Mouse (Mus musculus) forebrain, embryonic 14.5 days (tissue): ENCODE measurements around the gene Atxn7l3. TPM values are rescaled to one million over a fixed set of nuclear protein-coding genes. Genes with fewer than 3 reads are reported as not detected.
A peak's percentile ranks its signal among the peaks of the same experiment; 100 is the strongest.

ENCODE experiments used
- ATAC-seq: fragments of 200-750 bp; cut with Nextera tagmentation; 2 replicates; pipeline ENCODE4 v1.8.0; 2017; ENCODE audit warnings: mild to moderate bottlenecking, moderate library complexity
- DNase-seq: peaks from one replicate; pipeline ENCODE4 v3.0.0-alpha.2; 2015; ENCODE audit warnings: low spot score
- H3K27ac ChIP-seq: fragments of 300-500 bp; sonication (generic); 2 replicates; pipeline ENCODE4 v1.5.1; 2014; ENCODE audit warnings: low read depth, mild to moderate bottlenecking, control low read depth, low read length, moderate library complexity
- H3K27me3 ChIP-seq: fragments of 300-500 bp; sonication (generic); replicated peaks from 2 replicates; pipeline ENCODE4 v1.6.1; 2014; ENCODE audit warnings: low read length, control low read depth, mixed read lengths; ENCODE audit not compliant: control insufficient read depth, insufficient read depth
- H3K36me3 ChIP-seq: fragments of 300-500 bp; sonication (generic); 2 replicates; pipeline ENCODE4 v1.6.1; 2014; ENCODE audit warnings: low read length, control low read depth; ENCODE audit not compliant: control insufficient read depth, insufficient read depth
- H3K4me1 ChIP-seq: fragments of 300-500 bp; sonication (generic); 2 replicates; pipeline ENCODE4 v1.6.1; 2014; ENCODE audit warnings: antibody characterized with exemption, low read length, control low read depth; ENCODE audit not compliant: control insufficient read depth, insufficient read depth
- H3K4me2 ChIP-seq: fragments of 300-500 bp; sonication (generic); 2 replicates; pipeline ENCODE4 v1.6.1; 2014; ENCODE audit warnings: mild to moderate bottlenecking, control low read depth, low read length
- H3K4me3 ChIP-seq: fragments of 300-500 bp; sonication (generic); 2 replicates; pipeline ENCODE4 v1.5.1; 2014; ENCODE audit warnings: low read depth, low read length, control low read depth
- H3K9ac ChIP-seq: fragments of 300-500 bp; sonication (generic); 2 replicates; pipeline ENCODE4 v1.6.1; 2014; ENCODE audit warnings: mild to moderate bottlenecking, low read length, control low read depth, moderate library complexity
- H3K9me3 ChIP-seq: fragments of 300-500 bp; sonication (generic); replicated peaks from 2 replicates; pipeline ENCODE4 v1.6.1; 2016; ENCODE audit warnings: low read length, control low read depth, mixed read lengths; ENCODE audit not compliant: control insufficient read depth
- WGBS: fragments of 180-500 bp; shearing (Covaris S2); extraction: QIAGEN DNeasy Blood & Tissue Kit; methylation state at CpG from one replicate; pipeline ENCODE4 v1.1.7; 2014; 5-methylcytosine and 5-hydroxymethylcytosine counted together
- polyA plus RNA-seq: library from polyadenylated mRNA; unstranded; fragments of >200 nt; fragmentation: Nextera tagmentation; extraction: Ambion mirVana; gene quantifications from 2 replicates; pipeline ENCODE4 v1.2.1, GENCODE M21; 2014

Gene Atxn7l3
- polyA plus RNA-seq, 1 experiment from 2014 or later, result 25.2 TPM

- H3K36me3 ChIP-seq, result no peaks in the 10 kb centered on the region
- H3K27ac ChIP-seq, result no peak overlapping the region
- DNase-seq (no peak), ATAC-seq (no peak)
- no peak overlapping the region for H3K4me3 ChIP-seq
- no peaks in the 10 kb centered on the region for H3K9me3 ChIP-seq
- WGBS, result 36% methylated on average over 9 of the region's 9 CpGs
- no peak overlapping the region for H3K4me2 ChIP-seq
- no peaks in the 10 kb centered on the region for H3K27me3 ChIP-seq
- no peak overlapping the region for H3K9ac ChIP-seq
- H3K4me1 ChIP-seq, result peaks cover 7% of the 10 kb centered on the region; the same call in 1 of the 2 replicates
Measured at GRCm38 (mm10) chr11:102334973-102335700, 38.7 kb upstream of the Atxn7l3 start.

- Histone ChIP-seq H3K9me3 (no peaks in the 10 kb centered on the region), H3K27ac (no peak overlapping the region), H3K4me3 (no peak overlapping the region), H3K27me3 (no peaks in the 10 kb centered on the region), H3K4me2 (no peak overlapping the region), H3K36me3 (no peaks in the 10 kb centered on the region), H3K9ac (no peak overlapping the region), H3K4me1 (peaks cover 7% of the 10 kb centered on the region; the same call in 1 of the 2 replicates)
- peak; percentile 18 for DNase-seq
- WGBS, result 65% methylated on average over 4 of the region's 4 CpGs
- ATAC-seq, result no peak
Measured at GRCm38 (mm10) chr11:102334010-102334409, 37.6 kb upstream of the Atxn7l3 start.

- Histone ChIP-seq H3K4me3 (no peak overlapping the region), H3K27me3 (no peaks in the 10 kb centered on the region), H3K9me3 (no peaks in the 10 kb centered on the region), H3K4me2 (no peak overlapping the region), H3K27ac (no peak overlapping the region), H3K4me1 (peaks cover 4% of the 10 kb centered on the region; the same call in 1 of the 2 replicates), H3K36me3 (no peaks in the 10 kb centered on the region), H3K9ac (no peak overlapping the region)
- ATAC-seq (no peak), DNase-seq (no peak)
Measured at GRCm38 (mm10) chr11:102333061-102333460, 36.6 kb upstream of the Atxn7l3 start.

GRCm38 (mm10) chr11:102331806-102332205 is 35.4 kb upstream of the Atxn7l3 start:
- peaks cover 4% of the 10 kb centered on the region; the same call in 1 of the 2 replicates for H3K4me1 ChIP-seq
- H3K36me3 ChIP-seq, result no peaks in the 10 kb centered on the region
- no peak overlapping the region for H3K27ac ChIP-seq
- no peaks in the 10 kb centered on the region for H3K27me3 ChIP-seq
- no peak overlapping the region for H3K9ac ChIP-seq
- WGBS, result 67% methylated on average over 4 of the region's 4 CpGs
- H3K4me3 ChIP-seq, result no peak overlapping the region
- no peak for ATAC-seq
- no peaks in the 10 kb centered on the region for H3K9me3 ChIP-seq
- no peak overlapping the region for H3K4me2 ChIP-seq
- DNase-seq, result no peak

GRCm38 (mm10) chr11:102330039-102330438 is 33.6 kb upstream of the Atxn7l3 start:
- H3K36me3 ChIP-seq, result no peaks in the 10 kb centered on the region
- no peak for DNase-seq
- H3K9me3 ChIP-seq, result no peaks in the 10 kb centered on the region
- H3K27ac ChIP-seq, result no peak overlapping the region
- H3K4me1 ChIP-seq, result peaks cover 2% of the 10 kb centered on the region; the same call in 1 of the 2 replicates
- WGBS, result 80% methylated on average over 3 of the region's 3 CpGs
- H3K4me2 ChIP-seq, result no peak overlapping the region
- H3K9ac ChIP-seq, result no peak overlapping the region
- H3K4me3 ChIP-seq, result no peak overlapping the region
- no peaks in the 10 kb centered on the region for H3K27me3 ChIP-seq
- no peak for ATAC-seq

- no peak overlapping the region for H3K4me2 ChIP-seq
- no peaks in the 10 kb centered on the region for H3K9me3 ChIP-seq
- no peaks in the 10 kb centered on the region for H3K4me1 ChIP-seq
- no peak overlapping the region for H3K4me3 ChIP-seq
- no peak overlapping the region for H3K27ac ChIP-seq
- ATAC-seq (no peak), DNase-seq (no peak)
- no peak overlapping the region for H3K9ac ChIP-seq
- H3K36me3 ChIP-seq, result no peaks in the 10 kb centered on the region
- H3K27me3 ChIP-seq, result no peaks in the 10 kb centered on the region
Measured at GRCm38 (mm10) chr11:102329518-102329917, 33.1 kb upstream of the Atxn7l3 start.

- WGBS, result 85% methylated on average over 7 of the region's 7 CpGs
- no peak for DNase-seq
- no peak for ATAC-seq
Measured at GRCm38 (mm10) chr11:102327839-102328238, 31.4 kb upstream of the Atxn7l3 start.

GRCm38 (mm10) chr11:102327250-102327649 is 30.8 kb upstream of the Atxn7l3 start:
- H3K27me3 ChIP-seq, result no peaks in the 10 kb centered on the region
- no peak for DNase-seq
- no peak overlapping the region for H3K9ac ChIP-seq
- H3K27ac ChIP-seq, result no peak overlapping the region
- no peak for ATAC-seq
- H3K4me3 ChIP-seq, result no peak overlapping the region
- H3K4me2 ChIP-seq, result no peak overlapping the region
- 64% methylated on average over 5 of the region's 5 CpGs for WGBS
- H3K9me3 ChIP-seq, result no peaks in the 10 kb centered on the region
- H3K4me1 ChIP-seq, result peaks cover 2% of the 10 kb centered on the region; the same call in 1 of the 2 replicates
- no peaks in the 10 kb centered on the region for H3K36me3 ChIP-seq

More at GRCm38 (mm10) chr11:102327839-102328238, 31.4 kb upstream of the Atxn7l3 start:
- Histone ChIP-seq H3K4me3 (no peak overlapping the region), H3K9ac (no peak overlapping the region), H3K4me2 (no peak overlapping the region), H3K4me1 (peaks cover 1% of the 10 kb centered on the region; the same call in 1 of the 2 replicates), H3K27me3 (no peaks in the 10 kb centered on the region), H3K36me3 (no peaks in the 10 kb centered on the region), H3K27ac (no peak overlapping the region), H3K9me3 (no peaks in the 10 kb centered on the region)

- no peaks in the 10 kb centered on the region for H3K36me3 ChIP-seq
- no peak overlapping the region for H3K9ac ChIP-seq
- WGBS, result 84% methylated on average over 1 of the region's 1 CpGs
- H3K4me3 ChIP-seq, result no peak overlapping the region
- ATAC-seq (no peak), DNase-seq (no peak)
- no peak overlapping the region for H3K27ac ChIP-seq
- peaks cover 6% of the 10 kb centered on the region; the same call in 1 of the 2 replicates for H3K4me1 ChIP-seq
- H3K4me2 ChIP-seq, result no peak overlapping the region
- H3K9me3 ChIP-seq, result no peaks in the 10 kb centered on the region
- no peaks in the 10 kb centered on the region for H3K27me3 ChIP-seq
Measured at GRCm38 (mm10) chr11:102323516-102323915, 27.1 kb upstream of the Atxn7l3 start.
